Mouse (Mus musculus) midbrain, embryonic 16.5 days (tissue): ENCODE measurements around the gene Pcsk6. TPM values are rescaled to one million over a fixed set of nuclear protein-coding genes. Genes with fewer than 3 reads are reported as not detected.

Experiments
- ATAC-seq: fragments of 200-750 bp; cut with Nextera tagmentation; 2 replicates; pipeline ENCODE4 v1.8.0; 2017; ENCODE audit warnings: moderate TSS enrichment
- H3K27ac ChIP-seq: fragments of 300-500 bp; sonication (generic); 2 replicates; pipeline ENCODE4 v1.5.1; 2014; ENCODE audit warnings: mild to moderate bottlenecking, low read length, mixed read lengths
- H3K27me3 ChIP-seq: fragments of 300-500 bp; sonication (generic); 2 replicates; pipeline ENCODE4 v1.6.1; 2014; ENCODE audit warnings: low read depth, low read length, mixed read lengths; ENCODE audit not compliant: control insufficient read depth, insufficient read depth
- H3K36me3 ChIP-seq: fragments of 300-500 bp; sonication (generic); 2 replicates; pipeline ENCODE4 v1.6.1; 2014; ENCODE audit warnings: mild to moderate bottlenecking, low read length, moderate library complexity, mixed read lengths; ENCODE audit not compliant: control insufficient read depth, insufficient read depth
- H3K4me1 ChIP-seq: fragments of 300-500 bp; sonication (generic); 2 replicates; pipeline ENCODE4 v1.6.1; 2014; ENCODE audit warnings: mild to moderate bottlenecking, low read length, mixed read lengths; ENCODE audit not compliant: control insufficient read depth, insufficient read depth
- H3K4me2 ChIP-seq: fragments of 300-500 bp; sonication (generic); 2 replicates; pipeline ENCODE4 v1.6.1; 2014; ENCODE audit warnings: mild to moderate bottlenecking, low read length, mixed read lengths
- H3K4me3 ChIP-seq: fragments of 300-500 bp; sonication (generic); 2 replicates; pipeline ENCODE4 v1.5.1; 2014; ENCODE audit warnings: low read depth, mild to moderate bottlenecking, low read length, moderate library complexity, mixed read lengths
- H3K9ac ChIP-seq: fragments of 300-500 bp; sonication (generic); 2 replicates; pipeline ENCODE4 v1.6.1; 2014; ENCODE audit warnings: low read depth, low read length, mixed read lengths
- H3K9me3 ChIP-seq: fragments of 300-500 bp; sonication (generic); replicated peaks from 2 replicates; pipeline ENCODE4 v1.6.1; 2014; ENCODE audit warnings: mild to moderate bottlenecking, low read length, mixed read lengths; ENCODE audit not compliant: control insufficient read depth, poor library complexity, severe bottlenecking
- WGBS: fragments of 180-500 bp; shearing (Covaris S2); extraction: QIAGEN DNeasy Blood & Tissue Kit; methylation state at CpG from one replicate; pipeline ENCODE4 v1.1.7; 2014; 5-methylcytosine and 5-hydroxymethylcytosine counted together
- polyA plus RNA-seq: library from polyadenylated mRNA; unstranded; fragments of >200 nt; fragmentation: Nextera tagmentation; extraction: Ambion mirVana; gene quantifications from 2 replicates; pipeline ENCODE4 v1.2.1, GENCODE M21; 2015

Gene Pcsk6
- polyA plus RNA-seq, 1 experiment from 2014 or later, result 0.82 TPM

DNA sequence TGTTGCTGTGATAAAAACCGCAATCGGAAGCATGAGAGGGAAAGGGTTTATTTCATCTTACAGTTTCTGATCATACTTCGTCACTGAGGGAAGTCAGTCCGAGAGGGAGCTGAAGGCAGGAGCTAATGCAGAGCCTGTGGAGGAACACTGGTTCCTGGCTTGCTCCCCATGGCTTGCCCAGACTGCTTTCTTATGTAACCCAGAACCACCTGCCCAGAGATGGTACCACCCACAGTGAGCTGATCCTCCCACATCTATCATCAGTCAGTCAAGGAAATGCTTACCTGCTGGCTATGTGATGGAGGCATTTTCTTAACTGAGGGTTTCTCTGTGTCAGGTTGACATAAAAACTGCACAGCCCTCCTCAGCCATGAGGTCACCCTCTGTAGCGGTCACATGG lies 127.2 kb downstream of the Pcsk6 start:
- no peak overlapping the region for H3K27ac ChIP-seq
- 95% methylated on average over 5 of the region's 5 CpGs for WGBS
- H3K9ac ChIP-seq, result no peak overlapping the region
- H3K36me3 ChIP-seq, result no peaks in the 10 kb centered on the region
- H3K4me1 ChIP-seq, result no peaks in the 10 kb centered on the region
- no peak overlapping the region for H3K4me2 ChIP-seq
- H3K27me3 ChIP-seq, result no peaks in the 10 kb centered on the region
- no peak overlapping the region for H3K4me3 ChIP-seq
- no peaks in the 10 kb centered on the region for H3K9me3 ChIP-seq
- ATAC-seq, result no peak

DNA sequence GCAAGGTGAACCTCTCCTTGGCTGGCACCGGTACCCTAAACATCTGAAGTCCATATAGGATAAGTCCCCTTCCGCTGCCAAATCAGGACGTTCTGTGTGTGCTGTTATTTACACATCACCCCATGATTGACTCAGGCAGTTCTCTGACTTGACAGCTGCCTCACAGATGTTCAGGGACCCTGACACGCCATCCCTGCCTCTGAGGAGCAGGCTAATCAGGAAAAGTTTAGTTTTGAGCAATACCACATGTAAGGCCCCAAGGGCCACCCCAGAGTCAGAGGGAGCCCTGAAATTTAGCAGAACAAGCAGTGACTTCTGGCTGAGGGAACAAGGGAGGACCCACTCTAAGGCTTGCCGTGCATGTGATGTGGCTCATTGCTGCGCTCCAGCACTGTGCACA lies 130.8 kb downstream of the Pcsk6 start:
- Histone ChIP-seq H3K4me3 (no peak overlapping the region), H3K4me2 (no peak overlapping the region), H3K4me1 (no peaks in the 10 kb centered on the region), H3K27me3 (no peaks in the 10 kb centered on the region), H3K9ac (no peak overlapping the region), H3K9me3 (no peaks in the 10 kb centered on the region), H3K27ac (no peak overlapping the region), H3K36me3 (no peaks in the 10 kb centered on the region)
- WGBS, result 87% methylated on average over 6 of the region's 6 CpGs
- no peak for ATAC-seq

DNA sequence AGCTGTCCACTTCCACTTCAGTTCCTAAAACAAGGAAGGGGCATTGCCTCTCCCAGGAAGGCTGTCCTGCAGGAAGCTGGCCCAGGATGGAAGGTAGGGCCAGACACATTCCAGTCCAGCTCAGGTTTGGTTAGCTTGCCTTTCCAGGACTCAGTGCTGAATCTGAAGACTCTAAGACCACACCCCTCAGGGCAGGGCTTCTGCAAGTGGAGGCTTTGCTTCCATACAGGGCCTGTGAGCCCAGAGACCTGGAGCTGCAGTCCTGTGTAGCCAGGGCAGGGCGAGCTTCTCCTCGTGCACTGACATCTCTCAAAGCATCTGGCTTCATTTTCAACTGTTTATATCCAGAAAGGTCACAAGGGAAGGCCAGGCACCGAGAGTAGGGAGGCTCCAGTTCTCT lies 131.9 kb downstream of the Pcsk6 start:
- Histone ChIP-seq H3K27me3 (no peaks in the 10 kb centered on the region), H3K4me2 (no peak overlapping the region), H3K27ac (no peak overlapping the region), H3K9ac (no peak overlapping the region), H3K36me3 (no peaks in the 10 kb centered on the region), H3K4me3 (no peak overlapping the region), H3K9me3 (no peaks in the 10 kb centered on the region), H3K4me1 (no peaks in the 10 kb centered on the region)
- 75% methylated on average over 3 of the region's 3 CpGs for WGBS
- ATAC-seq, result no peak

DNA sequence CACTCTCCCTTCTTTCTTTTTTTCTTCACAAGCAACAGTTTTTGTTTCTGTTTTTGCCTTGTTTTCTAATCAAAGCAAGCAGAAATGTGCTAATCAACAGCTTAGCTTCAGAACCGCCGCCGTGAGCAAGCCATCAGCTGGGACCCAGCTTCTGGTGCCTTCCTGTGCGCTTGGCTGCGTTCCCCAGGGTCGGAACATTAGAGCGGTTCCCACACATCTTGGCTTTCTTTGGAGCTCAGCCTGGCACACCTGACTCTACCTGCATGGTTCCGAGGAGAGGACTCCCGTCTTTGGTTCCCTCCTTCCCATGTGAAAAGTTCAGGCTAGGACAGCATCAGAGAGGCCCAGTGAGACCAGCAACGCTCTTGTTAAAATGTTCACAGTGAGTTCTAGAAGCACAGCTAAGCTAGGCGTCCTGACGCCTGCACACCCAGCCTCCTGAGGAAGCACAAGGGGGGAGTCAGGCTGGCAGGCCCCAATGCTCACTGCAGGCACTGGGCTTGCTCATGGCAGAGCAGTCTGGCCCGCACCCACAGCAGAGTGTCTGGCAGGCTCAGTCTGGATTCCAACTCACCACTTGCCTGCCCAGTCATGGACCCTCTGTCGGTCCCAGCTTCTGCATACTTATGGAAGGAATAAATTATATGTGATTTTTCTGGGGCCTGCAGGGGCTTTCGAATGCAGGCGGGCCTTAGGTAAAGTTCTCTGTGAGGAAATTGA lies 139.7 kb downstream of the Pcsk6 start:
- Histone ChIP-seq H3K4me3 (no peak overlapping the region), H3K27me3 (no peaks in the 10 kb centered on the region), H3K4me1 (no peaks in the 10 kb centered on the region), H3K9me3 (no peaks in the 10 kb centered on the region; the same call in 1 of the 2 replicates), H3K9ac (no peak overlapping the region), H3K4me2 (no peak overlapping the region), H3K36me3 (no peaks in the 10 kb centered on the region), H3K27ac (no peak overlapping the region)
- 90% methylated on average over 16 of the region's 16 CpGs for WGBS
- no peak for ATAC-seq

DNA sequence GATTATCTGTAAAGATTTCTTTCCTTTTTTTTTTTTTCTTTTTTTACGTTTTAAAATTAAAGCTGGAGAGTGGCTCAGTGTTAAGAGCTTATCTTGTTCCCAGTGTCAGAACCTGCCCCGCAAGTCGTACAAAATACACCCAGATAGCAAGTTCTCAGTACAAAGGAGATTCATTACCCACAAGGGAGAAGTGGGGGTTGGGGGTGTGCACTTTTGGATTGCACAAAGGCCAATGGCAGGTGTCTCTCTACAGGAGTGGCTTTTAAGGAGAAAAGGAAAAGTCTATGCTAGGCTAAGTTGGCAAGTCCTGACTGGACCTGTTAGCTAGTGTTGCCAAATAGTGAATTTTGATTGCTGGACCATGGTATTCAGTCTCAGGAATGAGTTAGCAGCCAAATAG lies 140.3 kb downstream of the Pcsk6 start:
- Histone ChIP-seq H3K27me3 (no peaks in the 10 kb centered on the region), H3K9me3 (no peaks in the 10 kb centered on the region; the same call in 1 of the 2 replicates), H3K27ac (no peak overlapping the region), H3K4me1 (no peaks in the 10 kb centered on the region), H3K4me2 (no peak overlapping the region), H3K9ac (no peak overlapping the region), H3K36me3 (no peaks in the 10 kb centered on the region), H3K4me3 (no peak overlapping the region)
- ATAC-seq, result no peak
- 74% methylated on average over 3 of the region's 3 CpGs for WGBS

DNA sequence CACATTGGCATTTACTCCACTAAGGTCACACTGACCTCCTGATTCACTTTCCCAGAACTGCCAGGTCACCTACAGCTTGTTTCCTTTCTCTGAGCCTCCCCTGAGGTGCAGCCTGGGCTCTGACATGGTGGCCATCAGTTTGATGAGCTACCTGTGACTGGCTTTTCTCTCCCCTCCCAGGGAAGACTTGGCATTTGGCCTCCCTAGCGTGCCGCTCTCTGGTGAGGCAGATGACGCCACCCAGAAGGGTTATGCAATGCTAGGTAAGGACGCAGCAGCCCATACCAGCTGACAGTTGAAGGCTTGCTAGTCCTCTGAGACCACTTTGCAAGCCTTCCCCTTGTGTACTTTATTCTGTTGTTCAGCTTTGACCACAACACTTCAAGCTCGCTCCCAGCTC lies 141.9 kb downstream of the Pcsk6 start:
- Histone ChIP-seq H3K27ac (no peak overlapping the region), H3K27me3 (no peaks in the 10 kb centered on the region), H3K9me3 (no peaks in the 10 kb centered on the region; the same call in 1 of the 2 replicates), H3K4me2 (no peak overlapping the region), H3K36me3 (no peaks in the 10 kb centered on the region), H3K9ac (no peak overlapping the region), H3K4me3 (no peak overlapping the region), H3K4me1 (no peaks in the 10 kb centered on the region)
- 93% methylated on average over 5 of the region's 5 CpGs for WGBS
- no peak for ATAC-seq

DNA sequence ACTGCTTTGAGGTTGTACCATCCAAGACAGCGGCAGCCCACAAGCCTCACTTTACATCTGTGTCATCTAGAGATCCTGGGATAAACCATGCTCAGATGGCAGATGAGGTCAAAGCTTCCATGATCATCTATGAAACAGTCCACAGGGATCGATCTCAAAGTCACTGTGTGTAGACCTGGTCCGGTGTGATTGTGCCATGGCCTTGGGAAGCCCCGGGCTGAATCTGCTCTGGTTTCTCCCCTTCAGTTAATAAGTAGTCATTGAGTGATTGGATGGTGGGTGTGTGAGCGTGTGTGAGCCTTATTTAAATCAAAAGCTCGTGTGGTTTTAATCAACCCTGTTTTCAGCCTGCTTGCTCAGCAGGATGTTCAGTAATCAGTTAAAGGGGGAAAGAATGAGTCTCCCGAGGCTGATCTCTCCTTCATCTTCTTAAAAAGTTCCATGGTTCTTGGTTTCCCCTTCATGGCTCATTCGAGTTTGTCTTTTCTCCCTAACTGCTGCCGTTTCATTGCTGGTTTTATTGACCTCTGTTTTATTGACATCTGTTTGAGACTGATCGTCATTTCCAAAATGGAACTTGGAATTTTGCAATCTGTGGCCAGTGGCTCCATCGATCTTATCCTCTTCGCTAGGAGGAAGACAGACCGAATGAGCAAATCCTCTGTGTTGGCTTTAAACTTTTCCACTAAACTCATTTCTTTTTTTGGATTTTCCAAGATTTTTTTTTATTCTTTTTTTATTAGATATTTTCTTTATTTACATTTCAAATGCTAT lies 142.5 kb downstream of the Pcsk6 start:
- Histone ChIP-seq H3K4me2 (no peak overlapping the region), H3K4me1 (no peaks in the 10 kb centered on the region), H3K27me3 (no peaks in the 10 kb centered on the region), H3K27ac (no peak overlapping the region), H3K9ac (no peak overlapping the region), H3K4me3 (no peak overlapping the region), H3K9me3 (no peaks in the 10 kb centered on the region), H3K36me3 (no peaks in the 10 kb centered on the region)
- 75% methylated on average over 13 of the region's 13 CpGs for WGBS
- no peak for ATAC-seq

DNA sequence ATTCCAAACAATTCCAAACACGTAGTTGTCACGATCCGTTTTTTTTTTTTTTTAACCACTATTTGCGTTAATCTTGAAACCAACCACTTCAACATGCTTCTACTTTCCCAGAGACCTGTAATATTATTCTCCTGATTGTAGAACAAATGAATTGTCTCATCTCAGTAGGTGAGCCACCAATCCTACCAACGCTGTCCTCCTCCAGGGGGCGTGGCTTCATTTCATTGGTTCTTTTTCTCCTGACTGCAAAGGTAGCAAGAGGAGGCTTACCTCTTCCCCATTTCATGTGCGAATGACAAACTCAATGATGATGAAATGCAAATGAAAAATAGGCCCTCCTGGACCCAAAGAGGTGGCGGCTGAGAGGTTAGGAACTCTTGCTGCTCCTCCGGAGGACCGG lies 143.5 kb downstream of the Pcsk6 start:
- Histone ChIP-seq H3K36me3 (no peaks in the 10 kb centered on the region), H3K4me3 (no peak overlapping the region), H3K27me3 (no peaks in the 10 kb centered on the region), H3K9ac (no peak overlapping the region), H3K27ac (no peak overlapping the region), H3K9me3 (no peaks in the 10 kb centered on the region), H3K4me1 (no peaks in the 10 kb centered on the region), H3K4me2 (no peak overlapping the region)
- WGBS, result 91% methylated on average over 10 of the region's 10 CpGs
- no peak for ATAC-seq

DNA sequence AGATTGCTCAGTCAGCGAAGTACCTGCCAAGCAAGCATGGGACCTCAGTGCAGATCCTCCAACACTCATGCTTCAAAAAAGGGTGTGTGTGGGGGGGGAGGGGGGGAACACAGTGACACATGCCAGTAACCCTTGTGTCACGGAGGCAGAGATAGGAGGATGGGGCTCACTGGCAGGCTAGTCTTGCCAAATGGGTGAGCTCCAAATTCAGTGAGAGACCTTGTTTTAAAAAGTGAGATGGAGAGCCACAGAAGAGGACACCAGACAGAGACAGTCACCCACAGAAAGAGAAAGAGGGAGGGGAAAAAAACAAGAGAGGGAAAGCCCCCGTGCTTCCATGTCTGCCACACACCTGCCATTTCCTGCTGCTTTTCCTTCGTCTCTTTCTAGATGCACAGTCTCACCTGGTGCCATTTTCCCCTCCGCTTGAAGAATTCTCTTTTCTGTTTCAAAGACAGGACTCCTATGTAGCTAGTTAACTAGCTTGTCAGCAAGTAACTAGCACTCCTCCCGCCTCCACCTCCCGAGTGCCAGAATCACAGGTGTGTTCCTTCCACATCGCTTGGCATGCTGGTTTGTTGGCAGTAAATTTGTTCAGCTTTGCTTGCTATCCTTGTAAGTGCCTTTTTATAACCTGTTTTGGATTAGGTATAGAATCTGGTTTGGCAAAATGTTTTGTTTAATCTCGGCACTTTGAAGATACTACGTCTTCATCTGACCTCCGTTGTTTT lies 146.8 kb downstream of the Pcsk6 start:
- H3K27ac ChIP-seq, result no peak overlapping the region
- H3K36me3 ChIP-seq, result no peaks in the 10 kb centered on the region
- H3K4me1 ChIP-seq, result peaks cover 3% of the 10 kb centered on the region; the same call in 1 of the 2 replicates
- no peak for ATAC-seq
- WGBS, result 84% methylated on average over 11 of the region's 11 CpGs
- H3K27me3 ChIP-seq, result no peaks in the 10 kb centered on the region
- no peak overlapping the region for H3K4me2 ChIP-seq
- no peak overlapping the region for H3K9ac ChIP-seq
- no peaks in the 10 kb centered on the region for H3K9me3 ChIP-seq
- no peak overlapping the region for H3K4me3 ChIP-seq
